Mouse (Mus musculus): ENCODE measurements at regions not wholly inside any gene's neighbourhood (a gene's known extent, or its start where the extent isn't known, plus 50 kb on each side); places are given as distances from the start of the nearest gene placed in this dataset.

GRCm38 (mm10) chr3:102386091-102386490 lies 83.6 kb upstream of the Ngf start:
- Histone ChIP-seq H3K4me1 (ENCODE audit: insufficient read depth, low read length) (no peaks in the 10 kb centered on the region), H3K27ac (ENCODE audit: low read depth, low read length) (no peak overlapping the region), H3K27me3 (ENCODE audit: insufficient read depth, low read length) (no peaks in the 10 kb centered on the region), H3K4me3 (ENCODE audit: low read depth, low read length) (no peak overlapping the region), H3K9me3 (ENCODE audit: low read length) (no peaks in the 10 kb centered on the region), H3K4me2 (ENCODE audit: low read depth, low read length, poor library complexity, severe bottlenecking) (no peak overlapping the region), H3K36me3 (ENCODE audit: insufficient read depth, low read length) (no peaks in the 10 kb centered on the region), H3K9ac (replicated peaks; ENCODE audit: low read length, poor library complexity, severe bottlenecking) (no peak overlapping the region)
- TF ChIP-seq CTCF (IDR thresholded peaks at IDR 0.05): no peak
- WGBS: 92% methylated on average over 4 of the region's 4 CpGs
- ATAC-seq (ENCODE audit: low FRiP score) (no peak), DNase-seq (ENCODE audit: low spot score) (no peak)

GRCm38 (mm10) chr3:102384596-102384995 lies 85.1 kb upstream of the Ngf start:
- no peak overlapping the region for H3K4me2 ChIP-seq (ENCODE audit: low read depth, low read length, poor library complexity, severe bottlenecking)

GRCm38 (mm10) chr3:102383671-102384070 lies 86.0 kb upstream of the Ngf start:
- Histone ChIP-seq H3K9ac (replicated peaks; ENCODE audit: low read length, poor library complexity, severe bottlenecking) (no peak overlapping the region), H3K36me3 (ENCODE audit: insufficient read depth, low read length) (no peaks in the 10 kb centered on the region), H3K4me3 (ENCODE audit: low read depth, low read length) (no peak overlapping the region), H3K27ac (ENCODE audit: low read depth, low read length) (no peak overlapping the region), H3K4me1 (ENCODE audit: insufficient read depth, low read length) (no peaks in the 10 kb centered on the region), H3K27me3 (ENCODE audit: insufficient read depth, low read length) (no peaks in the 10 kb centered on the region), H3K9me3 (ENCODE audit: low read length) (no peaks in the 10 kb centered on the region), H3K4me2 (ENCODE audit: low read depth, low read length, poor library complexity, severe bottlenecking) (no peak overlapping the region)
- TF ChIP-seq CTCF (IDR thresholded peaks at IDR 0.05): no peak
- WGBS: 81% methylated on average over 8 of the region's 8 CpGs
- ATAC-seq (ENCODE audit: low FRiP score) (no peak), DNase-seq (ENCODE audit: low spot score) (no peak)

More at GRCm38 (mm10) chr3:102384596-102384995, 85.1 kb upstream of the Ngf start:
- DNase-seq (ENCODE audit: low spot score) (no peak), ATAC-seq (ENCODE audit: low FRiP score) (no peak)
- H3K27me3 ChIP-seq (ENCODE audit: insufficient read depth, low read length): no peaks in the 10 kb centered on the region
- H3K4me3 ChIP-seq (ENCODE audit: low read depth, low read length): no peak overlapping the region
- no peaks in the 10 kb centered on the region for H3K36me3 ChIP-seq (ENCODE audit: insufficient read depth, low read length)
- no peak overlapping the region for H3K9ac ChIP-seq (replicated peaks; ENCODE audit: low read length, poor library complexity, severe bottlenecking)
- no peak for TF ChIP-seq CTCF (IDR thresholded peaks at IDR 0.05)
- WGBS: 80% methylated on average over 2 of the region's 2 CpGs
- H3K4me1 ChIP-seq (ENCODE audit: insufficient read depth, low read length): no peaks in the 10 kb centered on the region
- H3K27ac ChIP-seq (ENCODE audit: low read depth, low read length): no peak overlapping the region
- no peaks in the 10 kb centered on the region for H3K9me3 ChIP-seq (ENCODE audit: low read length)

- 89% methylated on average over 10 of the region's 10 CpGs for WGBS
- ATAC-seq (ENCODE audit: low FRiP score) (no peak), DNase-seq (ENCODE audit: low spot score) (no peak)
- H3K4me1 ChIP-seq (ENCODE audit: insufficient read depth, low read length): no peaks in the 10 kb centered on the region
- no peak for TF ChIP-seq CTCF (IDR thresholded peaks at IDR 0.05)
- no peaks in the 10 kb centered on the region for H3K27me3 ChIP-seq (ENCODE audit: insufficient read depth, low read length)
- no peaks in the 10 kb centered on the region for H3K36me3 ChIP-seq (ENCODE audit: insufficient read depth, low read length)
- H3K9me3 ChIP-seq (ENCODE audit: low read length): no peaks in the 10 kb centered on the region
- no peak overlapping the region for H3K9ac ChIP-seq (replicated peaks; ENCODE audit: low read length, poor library complexity, severe bottlenecking)
- H3K4me3 ChIP-seq (ENCODE audit: low read depth, low read length): no peak overlapping the region
- H3K27ac ChIP-seq (ENCODE audit: low read depth, low read length): no peak overlapping the region
- no peak overlapping the region for H3K4me2 ChIP-seq (ENCODE audit: low read depth, low read length, poor library complexity, severe bottlenecking)
These were observed 88.0 kb upstream of the Ngf start for GRCm38 (mm10) chr3:102381683-102382082.

GRCm38 (mm10) chr3:102374381-102375060 lies 95.2 kb upstream of the Ngf start:
- no peak overlapping the region for H3K4me2 ChIP-seq (ENCODE audit: low read depth, low read length, poor library complexity, severe bottlenecking)
- WGBS: 84% methylated on average over 5 of the region's 5 CpGs
- no peak overlapping the region for H3K4me3 ChIP-seq (ENCODE audit: low read depth, low read length)
- no peak overlapping the region for H3K27ac ChIP-seq (ENCODE audit: low read depth, low read length)
- no peaks in the 10 kb centered on the region for H3K9me3 ChIP-seq (ENCODE audit: low read length)
- no peaks in the 10 kb centered on the region for H3K4me1 ChIP-seq (ENCODE audit: insufficient read depth, low read length)
- no peak for DNase-seq (ENCODE audit: low spot score)
- 0 out of 2 replicates have a peak, but pooled peaks cover under 1% of the 10 kb centered on the region for H3K27me3 ChIP-seq (ENCODE audit: insufficient read depth, low read length)
- ATAC-seq (ENCODE audit: low FRiP score): no peak
- no peak for TF ChIP-seq CTCF (IDR thresholded peaks at IDR 0.05)
- H3K36me3 ChIP-seq (ENCODE audit: insufficient read depth, low read length): no peaks in the 10 kb centered on the region
- H3K9ac ChIP-seq (replicated peaks; ENCODE audit: low read length, poor library complexity, severe bottlenecking): no peak overlapping the region

- no peak overlapping the region for H3K4me2 ChIP-seq (ENCODE audit: low read depth, low read length, poor library complexity, severe bottlenecking)
- 0 out of 2 replicates have a peak, but pooled peaks cover 5% of the 10 kb centered on the region for H3K27me3 ChIP-seq (ENCODE audit: insufficient read depth, low read length)
- H3K27ac ChIP-seq (ENCODE audit: low read depth, low read length): no peak overlapping the region
- H3K4me1 ChIP-seq (ENCODE audit: insufficient read depth, low read length): no peaks in the 10 kb centered on the region
- ATAC-seq (ENCODE audit: low FRiP score) (no peak), DNase-seq (ENCODE audit: low spot score) (no peak)
- TF ChIP-seq CTCF (IDR thresholded peaks at IDR 0.05): no peak
- no peaks in the 10 kb centered on the region for H3K36me3 ChIP-seq (ENCODE audit: insufficient read depth, low read length)
- H3K4me3 ChIP-seq (ENCODE audit: low read depth, low read length): no peak overlapping the region
- no peaks in the 10 kb centered on the region for H3K9me3 ChIP-seq (ENCODE audit: low read length)
- no peak overlapping the region for H3K9ac ChIP-seq (replicated peaks; ENCODE audit: low read length, poor library complexity, severe bottlenecking)
- 76% methylated on average over 8 of the region's 8 CpGs for WGBS
These were observed 97.4 kb upstream of the Ngf start for GRCm38 (mm10) chr3:102372205-102372899.
